Mouse (Mus musculus): ENCODE results near the gene Pmel. TPM values are rescaled to one million over a fixed set of nuclear protein-coding genes. Genes with fewer than 3 reads are reported as not detected.

Gene Pmel
- polyA plus RNA-seq, 1 experiment from 2014 or later: 0.75 TPM

DNA sequence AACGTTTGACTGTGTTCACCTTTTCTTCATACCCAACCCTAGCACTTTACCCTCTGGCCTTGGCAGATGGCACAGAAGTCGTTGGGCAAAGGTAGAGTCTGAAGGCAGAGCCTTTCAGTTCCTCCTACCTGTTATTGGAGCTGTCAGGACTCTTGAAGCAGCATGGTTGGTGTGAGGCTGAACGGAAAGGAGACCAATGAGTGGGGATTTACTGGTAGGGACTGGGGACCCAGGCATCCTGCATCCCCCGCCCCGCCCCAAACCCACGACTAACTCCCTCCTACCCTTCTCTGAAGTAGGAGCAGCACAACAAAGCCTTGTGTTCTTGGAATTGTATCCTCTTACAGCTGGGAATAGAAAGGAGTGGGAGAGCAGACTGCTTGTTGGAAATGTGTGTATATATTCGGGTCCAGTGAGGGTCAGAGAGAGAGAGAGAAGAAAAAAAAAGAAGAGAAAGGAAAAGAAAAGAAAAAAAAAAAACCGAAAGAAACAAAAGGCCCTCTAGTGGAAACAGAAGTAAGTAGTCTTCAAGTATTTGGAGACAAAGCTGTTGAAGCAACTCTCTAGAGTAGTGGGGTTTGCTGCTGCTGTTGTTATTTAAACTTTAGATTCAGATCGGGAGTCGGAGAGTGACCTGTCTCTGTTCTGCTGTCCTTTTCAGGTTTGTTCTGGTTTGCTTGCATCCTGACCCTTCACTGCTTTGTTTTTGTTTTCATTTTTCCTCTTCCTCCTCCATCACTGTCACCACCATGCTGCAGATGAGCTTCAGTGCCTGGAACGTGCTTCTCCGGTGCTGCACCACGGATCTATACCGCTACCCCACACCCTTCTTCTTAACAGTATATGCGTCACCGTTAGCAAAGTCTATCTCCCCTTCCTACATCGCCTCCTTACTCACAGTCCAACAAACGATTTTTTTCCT is 40.9 kb downstream of the Pmel start, which contains the start of gene Dgka:
TSS of gene Dgka (minus strand) at position 176 of the 922 bp plus-strand sequence.
- no peak for DNase-seq (ENCODE audit: low spot score)
- 19% methylated on average over 18 of the region's 18 CpGs for WGBS
- no peaks in the 10 kb centered on the region for H3K36me3 ChIP-seq
- peak within 1 kb of the TSS; percentile 82 for H3K27ac ChIP-seq
- peaks cover 34% of the 10 kb centered on the region for H3K4me1 ChIP-seq
- H3K9me3 ChIP-seq: no peaks in the 10 kb centered on the region
- peak within 1 kb of the TSS; percentile 69 for H3K4me3 ChIP-seq
- peaks cover 27% of the 10 kb centered on the region for H3K27me3 ChIP-seq (ENCODE audit: insufficient read depth, poor library complexity, severe bottlenecking)

DNA sequence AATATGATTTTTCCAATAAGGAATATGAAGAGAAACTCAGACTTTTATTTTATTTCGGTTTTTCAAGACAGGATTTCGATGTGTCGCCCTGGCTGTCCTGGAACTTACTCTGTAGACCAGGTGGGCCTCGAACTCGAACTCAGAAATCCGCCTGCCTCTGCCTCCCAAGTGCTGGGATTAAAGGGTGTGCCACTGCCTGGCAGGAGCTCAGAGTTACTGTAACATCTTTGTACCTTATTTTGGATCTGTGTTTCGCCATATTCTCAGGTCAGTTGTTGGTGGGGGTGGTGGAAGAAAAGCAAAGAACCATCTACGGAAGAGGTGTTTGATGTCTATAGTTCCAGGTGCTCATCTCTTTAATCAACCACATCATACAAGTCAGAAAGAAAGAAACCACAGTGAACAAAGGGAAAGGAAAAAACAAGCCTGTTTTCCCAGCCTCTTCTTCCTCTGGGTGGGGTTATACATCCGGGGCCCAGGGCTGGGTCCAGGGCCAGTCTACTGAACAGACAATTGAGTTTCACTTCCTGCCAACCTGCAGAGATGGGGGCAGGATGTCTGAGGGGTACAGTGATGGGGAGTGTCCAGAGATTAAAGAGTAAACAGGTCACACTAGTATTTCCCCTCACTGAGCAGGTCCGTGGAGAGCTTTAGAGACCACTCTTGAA is 42.1 kb downstream of the Pmel start:
- no peaks in the 10 kb centered on the region for H3K36me3 ChIP-seq
- no peak for DNase-seq (ENCODE audit: low spot score)
- no peak overlapping the region for H3K27ac ChIP-seq
- no peak overlapping the region for H3K4me3 ChIP-seq
- H3K4me1 ChIP-seq: peaks cover 34% of the 10 kb centered on the region
- peaks cover 27% of the 10 kb centered on the region for H3K27me3 ChIP-seq (ENCODE audit: insufficient read depth, poor library complexity, severe bottlenecking)
- H3K9me3 ChIP-seq: no peaks in the 10 kb centered on the region
- 86% methylated on average over 10 of the region's 10 CpGs for WGBS

DNA sequence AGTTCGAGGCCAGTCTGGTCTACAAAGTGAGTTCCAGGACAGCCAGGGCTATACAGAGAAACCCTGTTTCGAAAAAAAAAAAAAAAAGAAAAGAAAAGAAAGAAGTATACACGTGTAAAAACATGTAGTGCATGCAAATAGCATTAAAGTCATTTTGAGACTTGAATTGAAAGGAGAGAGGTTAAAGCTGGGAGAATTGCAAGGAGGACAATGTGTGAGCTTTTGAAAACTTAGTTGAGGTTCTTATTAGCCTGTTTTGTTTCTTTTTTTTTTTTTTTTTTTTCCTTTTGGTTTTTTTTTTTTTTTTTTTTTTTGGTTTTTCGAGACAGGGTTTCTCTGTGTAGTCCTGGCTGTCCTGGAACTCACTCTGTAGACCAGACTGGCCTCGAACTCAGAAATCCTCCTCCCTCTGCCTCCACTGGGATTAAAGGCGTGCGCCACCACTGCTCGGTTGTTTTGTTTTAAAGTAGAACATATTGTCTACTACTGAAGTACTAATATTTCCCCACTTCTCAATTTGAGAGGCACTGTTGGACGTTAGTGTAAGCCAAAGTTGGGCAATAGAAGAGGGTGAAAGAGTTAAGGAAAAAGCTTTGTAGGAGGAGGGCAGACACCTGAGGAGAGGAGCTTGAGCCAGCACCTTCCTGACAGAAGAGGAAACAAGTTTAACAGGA is 43.1 kb downstream of the Pmel start:
- WGBS: 43% methylated on average over 9 of the region's 9 CpGs
- no peak for DNase-seq (ENCODE audit: low spot score)
- Histone ChIP-seq H3K9me3 (no peaks in the 10 kb centered on the region), H3K27me3 (ENCODE audit: insufficient read depth, poor library complexity, severe bottlenecking) (peaks cover 20% of the 10 kb centered on the region), H3K36me3 (no peaks in the 10 kb centered on the region), H3K4me3 (peak overlapping the region; percentile 86), H3K4me1 (peaks cover 34% of the 10 kb centered on the region), H3K27ac (peak overlapping the region; percentile 98)

DNA sequence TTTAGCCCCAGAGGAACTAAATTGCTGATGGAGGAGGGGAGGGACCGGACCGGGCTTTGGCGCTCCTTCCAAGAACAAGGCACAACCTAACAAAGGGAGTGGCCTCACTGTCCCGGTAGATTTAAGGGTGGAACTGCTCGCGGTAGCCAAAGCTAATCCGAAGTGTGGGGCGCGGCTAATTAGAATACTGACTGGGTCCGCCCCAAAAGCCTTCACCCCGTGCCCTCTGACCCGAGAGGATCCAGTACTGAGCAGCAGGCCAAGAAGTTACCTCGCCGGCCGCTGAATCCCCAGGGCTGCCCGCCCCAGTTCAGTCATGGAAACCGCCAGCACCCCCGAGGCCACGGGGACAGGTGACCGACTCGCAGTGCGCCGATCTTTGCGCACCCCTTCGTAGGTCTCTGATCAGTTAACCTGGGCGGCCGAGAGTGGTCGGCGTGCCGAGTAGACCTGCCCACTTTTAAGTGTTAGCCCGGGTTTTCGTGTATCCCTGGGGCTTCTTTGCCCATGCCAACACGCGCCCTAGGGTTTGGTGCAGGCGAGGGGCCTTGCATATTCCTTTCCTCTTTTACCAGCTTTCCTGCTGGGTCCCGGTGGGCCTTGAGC is 43.8 kb downstream of the Pmel start, which contains the start of gene Pym1:
TSS of gene Pym1 (plus strand) at position 244 of the 606 bp plus-strand sequence.
- Histone ChIP-seq H3K36me3 (peaks cover 4% of the 10 kb centered on the region; the same call in 1 of the 2 replicates), H3K4me3 (peak within 1 kb of the TSS; percentile 86), H3K9me3 (no peaks in the 10 kb centered on the region), H3K27ac (peak within 1 kb of the TSS; percentile 98), H3K27me3 (ENCODE audit: insufficient read depth, poor library complexity, severe bottlenecking) (peaks cover 14% of the 10 kb centered on the region; the same call in 1 of the 2 replicates), H3K4me1 (peaks cover 31% of the 10 kb centered on the region)
- under 1% methylated on average over 36 of the region's 36 CpGs for WGBS
- peak; percentile 93 for DNase-seq (ENCODE audit: low spot score)

DNA sequence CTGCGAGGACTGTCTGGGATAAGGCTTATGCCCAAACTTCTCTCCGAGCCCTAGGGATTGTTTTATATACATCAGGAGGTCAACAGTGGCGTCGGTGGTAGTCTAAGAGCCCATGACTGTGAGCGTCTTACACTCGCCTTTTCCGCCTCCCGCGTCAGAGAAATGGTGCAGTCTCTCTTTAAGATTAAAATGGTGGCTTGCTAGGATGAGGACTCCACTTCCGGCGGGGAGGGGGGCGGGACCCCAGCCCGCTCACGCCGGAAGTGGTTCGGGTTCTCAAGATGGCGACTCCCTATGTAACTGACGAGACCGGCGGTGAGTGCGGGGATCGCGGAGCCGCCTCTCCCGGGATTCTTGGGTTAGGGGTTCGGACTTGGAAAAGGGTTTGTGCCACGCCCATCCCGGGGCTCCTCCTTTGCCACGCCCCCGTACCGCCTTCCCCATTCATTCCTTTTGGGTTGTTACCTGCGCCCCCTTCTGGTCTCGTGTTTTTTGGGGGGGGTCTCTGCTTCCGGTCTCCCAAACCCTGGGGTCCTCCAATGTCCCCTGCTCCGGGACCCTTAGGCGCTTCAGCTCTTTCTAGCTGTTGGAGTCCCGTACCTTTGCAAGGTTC is 44.4 kb downstream of the Pmel start:
- Histone ChIP-seq H3K9me3 (no peaks in the 10 kb centered on the region), H3K36me3 (peaks cover 9% of the 10 kb centered on the region; the same call in 1 of the 2 replicates), H3K27me3 (ENCODE audit: insufficient read depth, poor library complexity, severe bottlenecking) (peaks cover 10% of the 10 kb centered on the region; the same call in 1 of the 2 replicates), H3K4me1 (peaks cover 26% of the 10 kb centered on the region), H3K4me3 (peak overlapping the region; percentile 86), H3K27ac (peak overlapping the region; percentile 98)
- WGBS: under 1% methylated on average over 37 of the region's 37 CpGs
- DNase-seq (ENCODE audit: low spot score): peak; percentile 96

Other genes with a start within 250 kb of the Pmel start
- 66.0 and 68.7 TPM in 2 replicates for gene Smarcc2, start 244.9 kb upstream of the Pmel start, polyA plus RNA-seq (2016; fragmentation: Nextera tagmentation; extraction: Ambion mirVana)
- 1,508 and 1,550 TPM in 2 replicates for gene Myl6, start 210.1 kb upstream of the Pmel start, polyA plus RNA-seq (2016; fragmentation: Nextera tagmentation; extraction: Ambion mirVana)
- gene Myl6b, start 205.5 kb upstream of the Pmel start, polyA plus RNA-seq (2016; fragmentation: Nextera tagmentation; extraction: Ambion mirVana): 3.2 and 4.0 TPM in 2 replicates
- 17.8 and 20.3 TPM in 2 replicates for gene Esyt1, start 178.3 kb upstream of the Pmel start, polyA plus RNA-seq (2016; fragmentation: Nextera tagmentation; extraction: Ambion mirVana)
- gene Zc3h10, start 156.4 kb upstream of the Pmel start, polyA plus RNA-seq (2016; fragmentation: Nextera tagmentation; extraction: Ambion mirVana): 11.2 and 12.8 TPM in 2 replicates
- 2,301 and 2,407 TPM in 2 replicates for gene Rpl41, start 154.9 kb upstream of the Pmel start, polyA plus RNA-seq (2016; fragmentation: Nextera tagmentation; extraction: Ambion mirVana)
- gene Pa2g4, start 138.2 kb upstream of the Pmel start, polyA plus RNA-seq (2016; fragmentation: Nextera tagmentation; extraction: Ambion mirVana): 168 and 225 TPM in 2 replicates
- 7.4 and 7.7 TPM in 2 replicates for gene Erbb3, start 114.5 kb upstream of the Pmel start, polyA plus RNA-seq (2016; fragmentation: Nextera tagmentation; extraction: Ambion mirVana)
- 400 and 429 TPM in 2 replicates for gene Rps26, start 77.4 kb upstream of the Pmel start, polyA plus RNA-seq (2016; fragmentation: Nextera tagmentation; extraction: Ambion mirVana)
- 2.3 and 2.7 TPM in 2 replicates for gene Ikzf4, start 58.2 kb upstream of the Pmel start, polyA plus RNA-seq (2016; fragmentation: Nextera tagmentation; extraction: Ambion mirVana)
- gene Suox, start 30.1 kb upstream of the Pmel start, polyA plus RNA-seq (2016; fragmentation: Nextera tagmentation; extraction: Ambion mirVana): 11.8 and 15.7 TPM in 2 replicates
- gene Rab5b, start 7.9 kb upstream of the Pmel start, polyA plus RNA-seq (2016; fragmentation: Nextera tagmentation; extraction: Ambion mirVana): 66.2 and 69.1 TPM in 2 replicates
- gene Cdk2, start 836 bp downstream of the Pmel start, polyA plus RNA-seq (2016; fragmentation: Nextera tagmentation; extraction: Ambion mirVana): 106 and 110 TPM in 2 replicates
- gene Dgka, start 40.7 kb downstream of the Pmel start, polyA plus RNA-seq (2016; fragmentation: Nextera tagmentation; extraction: Ambion mirVana): 3.9 and 4.4 TPM in 2 replicates
- 31.8 and 45.4 TPM in 2 replicates for gene Pym1, start 43.7 kb downstream of the Pmel start, polyA plus RNA-seq (2016; fragmentation: Nextera tagmentation; extraction: Ambion mirVana)
- 0.28 and 1.7 TPM in 2 replicates for gene Mmp19, start 86.7 kb downstream of the Pmel start, polyA plus RNA-seq (2016; fragmentation: Nextera tagmentation; extraction: Ambion mirVana)
- 48.0 and 48.1 TPM in 2 replicates for gene Dnajc14, start 99.9 kb downstream of the Pmel start, polyA plus RNA-seq (2016; fragmentation: Nextera tagmentation; extraction: Ambion mirVana)
- 13.6 and 16.3 TPM in 2 replicates for gene Tmem198b, start 100.2 kb downstream of the Pmel start, polyA plus RNA-seq (2016; fragmentation: Nextera tagmentation; extraction: Ambion mirVana)
- gene Sarnp, start 113.1 kb downstream of the Pmel start, polyA plus RNA-seq (2016; fragmentation: Nextera tagmentation; extraction: Ambion mirVana): 181 and 225 TPM in 2 replicates
- gene Ormdl2, start 117.5 kb downstream of the Pmel start, polyA plus RNA-seq (2016; fragmentation: Nextera tagmentation; extraction: Ambion mirVana): 65.1 and 78.6 TPM in 2 replicates
- 4.6 and 5.7 TPM in 2 replicates for gene Gdf11, start 187.5 kb downstream of the Pmel start, polyA plus RNA-seq (2016; fragmentation: Nextera tagmentation; extraction: Ambion mirVana)
- gene Cd63, start 196.8 kb downstream of the Pmel start, polyA plus RNA-seq (2016; fragmentation: Nextera tagmentation; extraction: Ambion mirVana): 313 and 322 TPM in 2 replicates
- 8.8 and 9.9 TPM in 2 replicates for gene Rdh5, start 218.7 kb downstream of the Pmel start, polyA plus RNA-seq (2016; fragmentation: Nextera tagmentation; extraction: Ambion mirVana)
- gene Bloc1s1, start 219.8 kb downstream of the Pmel start, polyA plus RNA-seq (2016; fragmentation: Nextera tagmentation; extraction: Ambion mirVana): 182 and 194 TPM in 2 replicates
- gene Itga7, start 229.6 kb downstream of the Pmel start, polyA plus RNA-seq (2016; fragmentation: Nextera tagmentation; extraction: Ambion mirVana): 1.1 and 1.3 TPM in 2 replicates